Mouse (Mus musculus): ENCODE data around the gene Tmem210.

Gene Tmem210

DNA sequence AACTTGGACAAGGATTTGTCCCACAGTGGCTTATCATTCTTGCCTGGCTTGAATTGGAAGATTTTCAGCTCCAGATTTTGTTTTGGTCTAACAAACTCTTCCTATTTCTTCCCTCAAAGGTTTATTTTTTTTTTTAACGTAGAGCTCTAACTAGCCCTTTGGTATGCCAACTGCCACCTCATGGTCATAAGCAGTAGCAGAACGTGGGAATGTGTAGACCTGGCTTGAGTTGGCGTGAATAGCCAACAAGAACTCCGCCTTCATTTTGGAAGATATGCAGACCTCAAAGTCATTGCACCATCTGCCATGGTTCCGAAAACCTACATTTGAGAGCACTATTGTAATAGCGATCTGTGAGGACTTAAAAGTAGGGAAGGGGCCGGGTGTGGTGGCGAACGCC is 43.5 kb downstream of the Tmem210 start:
- DNase-seq (ENCODE audit: low read depth, low spot score), result no peak
- Histone ChIP-seq H3K27me3 (ENCODE audit: control insufficient read depth, insufficient read depth, low read length, poor library complexity, severe bottlenecking) (no peaks in the 10 kb centered on the region), H3K36me3 (ENCODE audit: control insufficient read depth, insufficient read depth, low read length, poor library complexity, severe bottlenecking) (no peaks in the 10 kb centered on the region; the same call in 1 of the 2 replicates)

DNA sequence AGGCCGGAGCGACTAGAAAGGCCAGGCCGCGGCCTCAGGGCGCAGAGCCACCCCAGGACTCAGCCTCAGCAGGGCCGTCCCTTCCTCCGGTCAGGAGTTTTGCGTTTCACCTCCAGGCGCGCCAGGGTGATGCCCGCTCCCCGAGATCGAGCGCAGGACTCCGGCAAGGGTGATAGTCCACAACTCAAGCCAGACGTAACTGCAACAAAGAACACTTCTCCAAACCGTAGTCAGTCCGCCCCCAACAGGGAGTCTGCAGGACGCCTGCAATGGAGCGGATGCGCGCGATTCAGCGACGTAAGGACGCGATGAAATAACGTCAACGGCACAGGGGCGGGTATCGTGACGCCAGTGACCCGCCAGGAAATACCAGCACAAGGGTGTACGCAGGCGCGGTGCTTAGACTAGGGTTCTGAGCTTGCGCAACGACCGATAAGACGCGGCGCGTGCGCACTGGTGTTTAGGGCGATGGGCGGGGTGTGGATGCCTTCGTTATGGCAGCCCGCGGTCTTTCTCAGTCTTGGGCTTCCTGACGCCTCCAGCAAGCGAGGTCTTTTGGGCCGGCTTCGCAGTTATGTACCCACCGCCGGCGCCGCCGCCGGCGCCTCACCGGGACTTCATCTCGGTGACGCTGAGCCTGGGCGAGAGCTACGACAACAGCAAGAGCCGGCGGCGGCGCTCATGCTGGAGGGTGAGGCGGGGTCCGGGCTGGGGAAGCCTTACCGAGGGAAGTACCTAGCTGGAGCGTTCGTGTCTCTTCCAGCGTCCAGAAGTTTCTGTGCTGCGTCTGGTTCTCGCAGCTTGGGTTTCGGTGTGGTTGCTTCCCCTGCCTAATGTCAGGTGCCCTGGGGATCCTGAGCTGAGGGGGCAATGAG is 44.6 kb downstream of the Tmem210 start, which contains the start of gene Man1b1:
Gene Man1b1 (plus strand): TSS at position 53 of the 875 bp plus-strand sequence.
- Histone ChIP-seq H3K27me3 (ENCODE audit: control insufficient read depth, insufficient read depth, low read length, poor library complexity, severe bottlenecking) (no peaks in the 10 kb centered on the region), H3K36me3 (ENCODE audit: control insufficient read depth, insufficient read depth, low read length, poor library complexity, severe bottlenecking) (peaks cover 3% of the 10 kb centered on the region)

DNA sequence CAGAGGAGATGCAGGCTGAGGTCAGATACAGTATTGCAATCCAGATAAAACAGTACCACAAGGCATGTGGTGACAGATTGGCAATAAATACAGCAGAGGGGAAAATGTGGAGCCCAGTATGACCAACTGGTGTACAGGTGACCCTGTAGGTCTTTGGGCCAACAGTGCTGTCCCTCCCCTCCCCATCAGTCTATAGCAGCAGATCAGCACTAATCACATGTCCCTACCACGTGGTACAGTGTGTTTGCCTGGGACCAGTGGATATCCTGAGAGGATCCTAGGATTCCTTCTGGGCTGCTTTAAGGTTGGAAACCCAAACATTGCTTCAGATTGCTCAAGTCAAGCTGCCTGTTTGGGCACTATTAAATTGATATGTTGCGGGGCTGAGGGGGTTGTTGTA is 45.6 kb downstream of the Tmem210 start:
- no peaks in the 10 kb centered on the region for H3K27me3 ChIP-seq (ENCODE audit: control insufficient read depth, insufficient read depth, low read length, poor library complexity, severe bottlenecking)
- peaks cover 8% of the 10 kb centered on the region for H3K36me3 ChIP-seq (ENCODE audit: control insufficient read depth, insufficient read depth, low read length, poor library complexity, severe bottlenecking)
- no peak for DNase-seq (ENCODE audit: low read depth, low spot score)

More for the DNA sequence above, 44.6 kb downstream of the Tmem210 start, which contains the start of gene Man1b1:
- DNase-seq (ENCODE audit: low read depth, low spot score), result peak; percentile 100

- H3K36me3 ChIP-seq (ENCODE audit: control insufficient read depth, insufficient read depth, low read length, poor library complexity, severe bottlenecking), result peaks cover 9% of the 10 kb centered on the region
- H3K27me3 ChIP-seq (ENCODE audit: control insufficient read depth, insufficient read depth, low read length, poor library complexity, severe bottlenecking), result no peaks in the 10 kb centered on the region
- DNase-seq (ENCODE audit: low read depth, low spot score), result peak; percentile 35
These were observed 50.4 kb downstream of the Tmem210 start for GRCm38 (mm10) chr2:25338303-25338702.

Measured in splenic B cell, adult 2 months (primary cell).